Comparison of ENCODE assay signal across 8 mouse cellular contexts in the genomic region with DNA sequence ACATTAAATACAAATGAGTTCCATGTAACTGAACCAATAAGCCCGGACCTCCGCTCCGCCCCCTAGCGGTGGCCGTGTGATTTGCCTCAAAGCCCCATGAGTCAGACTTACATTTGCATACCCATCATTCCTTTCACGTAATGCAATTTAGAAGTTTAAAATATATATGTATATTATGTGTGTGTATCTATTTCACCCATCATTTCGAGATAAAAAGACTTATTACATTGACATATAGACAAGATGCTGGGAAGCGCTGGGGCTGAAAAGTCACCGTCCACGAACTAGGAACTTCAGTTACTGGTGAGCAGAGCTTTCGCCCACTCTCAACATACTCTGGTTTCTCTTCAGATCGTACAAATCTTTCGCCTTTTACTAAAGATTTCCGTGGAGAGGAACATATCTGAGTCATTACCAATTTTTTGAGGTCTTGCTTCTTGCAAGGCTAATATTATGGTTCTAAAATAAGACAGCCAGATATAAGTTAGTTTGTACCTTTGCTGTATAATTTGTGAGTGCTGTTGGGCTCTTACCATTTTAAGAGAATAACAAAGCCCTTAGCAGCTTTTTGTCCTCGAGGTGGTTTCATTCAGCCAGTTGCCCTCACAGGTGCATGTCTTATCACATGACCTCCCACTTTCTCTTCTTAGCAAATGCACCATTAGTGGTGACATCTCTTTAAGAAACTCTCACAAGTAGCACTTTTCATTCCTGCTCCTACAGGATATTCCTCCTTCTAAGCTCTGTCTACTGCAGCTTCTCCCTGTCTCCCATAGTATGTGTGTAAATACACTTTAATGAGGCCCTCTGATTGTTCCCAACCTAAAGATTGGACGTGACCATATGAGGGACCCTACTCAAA. TPM values are rescaled to one million over a fixed set of nuclear protein-coding genes. Genes with fewer than 3 reads are reported as not detected.
A peak's percentile ranks its signal among the peaks of the same experiment; 100 is the strongest.
DNase-seq lines count a peak whose midpoint lies in the region; ATAC-seq lines count a peak whose summit lies in the region.

No protein-coding gene starts in this region.

- no peak overlapping the region for H3K4me2 ChIP-seq in kidney, embryonic 14.5 days (replicated peaks; ENCODE audit: low read depth, low read length)
- no peak overlapping the region for H3K4me2 ChIP-seq in forebrain, embryonic 12.5 days

- ATAC-seq in kidney, embryonic 14.5 days (ENCODE audit: low FRiP score, low TSS enrichment): no peak
- no peak for ATAC-seq in forebrain, embryonic 12.5 days (ENCODE audit: low FRiP score)

- H3K9me3 ChIP-seq in kidney, embryonic 14.5 days (ENCODE audit: control insufficient read depth, low read length): no peaks in the 10 kb centered on the region
- H3K9me3 ChIP-seq in forebrain, embryonic 12.5 days: no peaks in the 10 kb centered on the region

- intact Hi-C loops in heart, postnatal 36 days (cut with DNase I): no loop called here

- no peaks in the 10 kb centered on the region for H3K36me3 ChIP-seq in kidney, embryonic 14.5 days (ENCODE audit: control insufficient read depth, insufficient read depth, low read length)
- no peaks in the 10 kb centered on the region for H3K36me3 ChIP-seq in forebrain, embryonic 12.5 days (replicated peaks)

- no peaks in the 10 kb centered on the region for H3K27me3 ChIP-seq in kidney, embryonic 14.5 days (ENCODE audit: control insufficient read depth, insufficient read depth, low read length)
- no peaks in the 10 kb centered on the region for H3K27me3 ChIP-seq in forebrain, embryonic 12.5 days

- no peaks in the 10 kb centered on the region for H3K4me1 ChIP-seq in kidney, embryonic 14.5 days (ENCODE audit: control insufficient read depth, insufficient read depth, low read length)
- no peaks in the 10 kb centered on the region; the same call in 1 of the 2 replicates for H3K4me1 ChIP-seq in forebrain, embryonic 12.5 days

- DNase-seq in kidney, adult 18-20 months: peak; percentile 35
- DNase-seq in ES-CJ7 (ENCODE audit: low read depth, low spot score): peak; percentile 96
- peak; percentile 80 for DNase-seq in adrenal gland, postnatal 14 days
- peak; percentile 29 to 55 for DNase-seq in heart, postnatal 36 days
- DNase-seq in lung, adult 18-20 months: peak; percentile 52 to 60
- DNase-seq in spleen, postnatal 10 days (ENCODE audit: low spot score in 2 of 2): peak; percentile 53 to 86

- H3K9ac ChIP-seq in kidney, embryonic 14.5 days (ENCODE audit: low read depth, low read length): no peak overlapping the region
- no peak overlapping the region for H3K9ac ChIP-seq in forebrain, embryonic 12.5 days

- 12% methylated on average over 16 of the region's 16 CpGs for WGBS in kidney, embryonic 14.5 days
- WGBS in forebrain, embryonic 12.5 days: 5% methylated on average over 16 of the region's 16 CpGs

- H3K27ac ChIP-seq in kidney, embryonic 14.5 days (ENCODE audit: low read depth, low read length): no peak overlapping the region
- H3K27ac ChIP-seq in forebrain, embryonic 12.5 days: no peak overlapping the region

- no peak overlapping the region for H3K4me3 ChIP-seq in kidney, embryonic 14.5 days (ENCODE audit: low read length)
- no peak overlapping the region for H3K4me3 ChIP-seq in forebrain, embryonic 12.5 days (replicated peaks)

RNA-seq across cellular contexts. Expression of a gene that starts 25.6 kb away (rescaled TPM):
- polyA plus RNA-seq in kidney, embryonic 14.5 days (2014; fragmentation: Nextera tagmentation; extraction: Ambion mirVana): 11.4 and 16.5 TPM in 2 replicates
- total RNA-seq in adrenal gland, postnatal 14 days (2021): 4.6 TPM in 2 replicates
- total RNA-seq in heart, postnatal 36 days (2021): 1 to 10 TPM; 2.1 to 2.4 TPM
- polyA plus RNA-seq in forebrain, embryonic 12.5 days (2016; fragmentation: Nextera tagmentation; extraction: Ambion mirVana): 4.4 and 7.6 TPM in 2 replicates

Comparison
In these comparisons a context has a peak if more than half of its experiments do, and no peak if none do; other contexts are left out.
1. DNase-seq: peak in every context shown above with its lines; median percentile 96 in ES-CJ7; 80 in adrenal gland, postnatal 14 days; 70 in spleen, postnatal 10 days; 56 in lung, adult 18-20 months; 42 in heart, postnatal 36 days; 35 in kidney, adult 18-20 months.